Mouse (Mus musculus) midbrain, postnatal 0 days (tissue): ENCODE data around the gene Mtmr12. TPM values are rescaled to one million over a fixed set of nuclear protein-coding genes. Genes with fewer than 3 reads are reported as not detected.
"Not testable (repeated sequence)": the region's sequence is repeated elsewhere in the genome, so short reads cannot be mapped to it uniquely, and the experiment has no call there.

Experiments used
- ATAC-seq: fragments of 200-750 bp; cut with Nextera tagmentation; 2 replicates; pipeline ENCODE4 v1.8.0; 2017; ENCODE audit warnings: moderate number of reproducible peaks, mild to moderate bottlenecking, moderate TSS enrichment, moderate library complexity; ENCODE audit not compliant: low FRiP score
- DNase-seq: peaks from one replicate; pipeline ENCODE4 v3.0.0-alpha.2; 2015; ENCODE audit warnings: low spot score
- H3K27ac ChIP-seq: fragments of 300-500 bp; sonication (generic); 2 replicates; pipeline ENCODE4 v1.5.1; 2014; ENCODE audit warnings: low read depth, mild to moderate bottlenecking, low read length, mixed read lengths
- H3K27me3 ChIP-seq: fragments of 300-500 bp; sonication (generic); 2 replicates; pipeline ENCODE4 v1.6.1; 2014; ENCODE audit warnings: low read length, control low read depth, mixed read lengths; ENCODE audit not compliant: insufficient read depth
- H3K36me3 ChIP-seq: fragments of 300-500 bp; sonication (generic); 2 replicates; pipeline ENCODE4 v1.6.1; 2014; ENCODE audit warnings: low read length, control low read depth, mixed read lengths; ENCODE audit not compliant: insufficient read depth
- H3K4me1 ChIP-seq: fragments of 300-500 bp; sonication (generic); 2 replicates; pipeline ENCODE4 v1.6.1; 2014; ENCODE audit warnings: mild to moderate bottlenecking, control low read depth, antibody characterized with exemption, low read length, mixed read lengths; ENCODE audit not compliant: insufficient read depth
- H3K4me2 ChIP-seq: fragments of 300-500 bp; sonication (generic); 2 replicates; pipeline ENCODE4 v1.6.1; 2014; ENCODE audit warnings: low read depth, mild to moderate bottlenecking, low read length, mixed read lengths; ENCODE audit not compliant: poor library complexity, severe bottlenecking
- H3K4me3 ChIP-seq: fragments of 300-500 bp; sonication (generic); 2 replicates; pipeline ENCODE4 v1.5.1; 2014; ENCODE audit warnings: low read depth, mild to moderate bottlenecking, low read length, moderate library complexity
- H3K9ac ChIP-seq: fragments of 300-500 bp; sonication (generic); replicated peaks from 2 replicates; pipeline ENCODE4 v1.6.1; 2014; ENCODE audit warnings: mild to moderate bottlenecking, low read length, moderate library complexity, mixed read lengths; ENCODE audit not compliant: poor library complexity, severe bottlenecking
- H3K9me3 ChIP-seq: fragments of 300-500 bp; sonication (generic); 2 replicates; pipeline ENCODE4 v1.6.1; 2016; ENCODE audit warnings: low read length, control low read depth
- CTCF ChIP-seq: IDR thresholded peaks from 2 replicates; pipeline ENCODE4 v1.5.1; 2016; ENCODE audit warnings: antibody characterized with exemption, mild to moderate bottlenecking
- WGBS: fragments of 180-500 bp; shearing (Covaris S2); extraction: QIAGEN DNeasy Blood & Tissue Kit; methylation state at CpG from one replicate; pipeline ENCODE4 v1.1.7; 2014; 5-methylcytosine and 5-hydroxymethylcytosine counted together
- polyA plus RNA-seq: library from polyadenylated mRNA; unstranded; fragments of >200 nt; fragmentation: Nextera tagmentation; extraction: Ambion mirVana; gene quantifications from 2 replicates; pipeline ENCODE4 v1.2.1, GENCODE M21; 2015
- total RNA-seq: library from RNA; depleted of rRNA; stranded (reverse); fragments of >200 nt; gene quantifications from 2 replicates; pipeline ENCODE4 v1.2.3, GENCODE M21; 2014

Gene Mtmr12
- total and polyA plus RNA-seq, 2 experiments from 2014 or later = 4.8 to 10.4 TPM

DNA sequence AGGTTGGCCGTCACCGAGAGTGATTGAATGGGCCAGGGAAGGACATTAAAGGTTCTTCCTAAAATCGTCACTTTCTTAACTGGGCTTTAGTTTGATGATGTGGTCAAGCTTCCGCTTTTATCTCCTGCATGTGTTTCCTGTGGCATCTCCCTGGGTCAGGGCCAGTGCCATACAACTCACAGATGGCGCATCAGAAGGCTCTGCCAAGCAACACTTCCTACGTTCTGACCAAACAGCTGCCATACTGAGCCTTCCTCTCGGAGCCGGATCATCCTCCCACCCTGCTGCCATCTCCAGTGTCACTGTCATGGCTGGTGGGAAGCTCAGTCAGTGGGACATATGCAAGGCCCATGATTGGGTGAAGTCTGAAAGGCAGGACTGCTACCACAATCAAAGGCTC, 6.7 kb downstream of the Mtmr12 start:
- no peak overlapping the region for H3K9ac ChIP-seq
- peak; percentile 69 for DNase-seq
- H3K4me2 ChIP-seq = no peak overlapping the region
- H3K4me3 ChIP-seq = no peak overlapping the region
- WGBS = 79% methylated on average over 8 of the region's 8 CpGs
- H3K27ac ChIP-seq = no peak overlapping the region
- no peak for TF ChIP-seq CTCF
- no peaks in the 10 kb centered on the region for H3K36me3 ChIP-seq
- no peaks in the 10 kb centered on the region for H3K9me3 ChIP-seq
- H3K4me1 ChIP-seq = peaks cover 4% of the 10 kb centered on the region
- ATAC-seq = 0 out of 2 replicates have a peak, but pooled peaks have one; percentile 28
- H3K27me3 ChIP-seq = no peaks in the 10 kb centered on the region

DNA sequence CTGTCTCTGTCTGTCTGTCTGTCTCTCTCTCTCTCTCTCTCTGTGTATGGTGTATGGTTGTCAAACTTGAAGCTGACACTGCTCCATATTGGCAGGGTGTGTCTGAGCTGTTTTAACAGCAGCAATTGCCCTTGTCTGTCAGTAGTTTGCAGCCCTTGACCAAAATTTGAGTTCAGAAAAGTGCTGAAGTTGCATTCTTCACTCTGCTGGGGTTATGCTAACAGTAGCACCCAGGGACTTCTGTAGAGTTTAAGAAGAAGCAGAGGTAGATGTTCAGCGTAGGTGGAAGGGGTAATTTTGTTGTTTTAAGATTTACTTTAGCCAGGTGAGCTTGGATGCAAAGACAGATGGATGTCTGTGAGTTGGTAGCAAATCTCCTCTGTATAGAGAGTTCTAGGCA, 7.4 kb downstream of the Mtmr12 start:
- no peaks in the 10 kb centered on the region for H3K36me3 ChIP-seq
- no peaks in the 10 kb centered on the region for H3K27me3 ChIP-seq
- no peak overlapping the region for H3K4me2 ChIP-seq
- no peaks in the 10 kb centered on the region for H3K4me1 ChIP-seq
- no peak for TF ChIP-seq CTCF
- no peak overlapping the region for H3K4me3 ChIP-seq
- no peak overlapping the region for H3K27ac ChIP-seq
- no peak overlapping the region for H3K9ac ChIP-seq
- no peaks in the 10 kb centered on the region for H3K9me3 ChIP-seq
- no peak for DNase-seq
- WGBS = 88% methylated on average over 1 of the region's 1 CpGs
- ATAC-seq = no peak

DNA sequence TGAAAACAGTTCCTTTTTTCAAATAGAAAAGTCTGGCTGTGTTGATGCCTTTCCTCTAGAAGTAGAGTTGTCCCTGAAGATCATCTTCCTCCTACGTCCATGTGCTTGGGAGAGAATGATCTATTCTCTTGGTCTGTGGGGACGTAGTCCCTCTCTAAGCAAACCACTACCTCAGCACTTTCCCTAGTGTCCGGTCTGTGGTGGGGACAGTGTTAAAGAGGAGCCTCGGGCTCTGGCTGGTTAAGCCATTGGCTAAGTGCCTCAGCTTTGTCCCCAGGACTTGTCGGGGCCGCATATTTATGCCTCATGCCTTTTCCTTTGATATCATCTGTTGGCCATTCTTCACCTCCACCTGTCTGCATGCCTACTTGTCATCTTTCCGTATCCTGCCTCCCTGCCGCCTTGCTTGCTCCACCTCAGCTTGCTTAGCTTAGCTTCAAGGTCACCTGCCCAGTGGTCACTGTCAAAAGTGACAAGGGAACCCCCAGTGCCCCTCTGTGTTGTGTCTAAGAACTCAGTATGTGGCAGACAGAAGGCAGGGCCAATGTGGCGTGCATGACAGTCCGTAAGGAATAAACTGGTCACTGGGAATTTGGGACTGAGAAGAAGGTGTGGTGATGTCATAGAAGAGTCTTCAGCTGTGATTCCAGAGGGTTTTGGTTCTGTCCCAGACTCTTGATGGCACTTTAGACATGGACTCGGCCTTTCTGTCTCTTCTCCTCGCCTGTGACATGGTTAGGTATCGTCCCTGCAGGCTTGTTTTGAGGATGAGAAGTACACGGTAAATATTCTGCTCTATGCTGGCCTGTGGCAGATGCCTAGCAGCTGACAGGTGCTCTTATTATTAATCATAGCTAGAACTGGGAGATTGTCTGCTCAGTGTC, 9.9 kb downstream of the Mtmr12 start:
- H3K9me3 ChIP-seq = no peaks in the 10 kb centered on the region
- no peak for TF ChIP-seq CTCF
- H3K4me1 ChIP-seq = no peaks in the 10 kb centered on the region
- no peak overlapping the region for H3K27ac ChIP-seq
- H3K4me3 ChIP-seq = no peak overlapping the region
- ATAC-seq (no peak), DNase-seq (no peak)
- no peaks in the 10 kb centered on the region for H3K27me3 ChIP-seq
- 72% methylated on average over 14 of the region's 14 CpGs for WGBS
- no peaks in the 10 kb centered on the region for H3K36me3 ChIP-seq
- no peak overlapping the region for H3K9ac ChIP-seq
- no peak overlapping the region for H3K4me2 ChIP-seq

DNA sequence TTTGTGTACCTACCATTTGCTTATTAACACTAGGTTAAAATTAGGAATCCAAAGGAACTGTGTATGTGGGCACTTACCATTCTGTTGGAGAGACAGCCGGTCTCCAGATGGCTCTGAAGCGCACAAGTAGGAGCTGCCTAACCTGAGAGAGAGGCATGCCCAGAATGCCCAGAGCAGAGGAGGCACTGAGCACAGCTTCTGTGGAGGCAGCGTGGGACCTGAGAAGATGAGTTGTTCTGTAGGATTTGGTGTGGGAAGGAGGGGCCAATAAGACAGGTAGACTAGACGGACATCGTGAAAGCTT, 10.5 kb downstream of the Mtmr12 start:
- no peak overlapping the region for H3K27ac ChIP-seq
- no peaks in the 10 kb centered on the region for H3K9me3 ChIP-seq
- DNase-seq (no peak), ATAC-seq (no peak)
- no peaks in the 10 kb centered on the region for H3K36me3 ChIP-seq
- no peak for TF ChIP-seq CTCF
- no peak overlapping the region for H3K4me2 ChIP-seq
- 92% methylated on average over 5 of the region's 5 CpGs for WGBS
- H3K4me3 ChIP-seq = no peak overlapping the region
- H3K9ac ChIP-seq = no peak overlapping the region
- H3K4me1 ChIP-seq = no peaks in the 10 kb centered on the region
- no peaks in the 10 kb centered on the region for H3K27me3 ChIP-seq

DNA sequence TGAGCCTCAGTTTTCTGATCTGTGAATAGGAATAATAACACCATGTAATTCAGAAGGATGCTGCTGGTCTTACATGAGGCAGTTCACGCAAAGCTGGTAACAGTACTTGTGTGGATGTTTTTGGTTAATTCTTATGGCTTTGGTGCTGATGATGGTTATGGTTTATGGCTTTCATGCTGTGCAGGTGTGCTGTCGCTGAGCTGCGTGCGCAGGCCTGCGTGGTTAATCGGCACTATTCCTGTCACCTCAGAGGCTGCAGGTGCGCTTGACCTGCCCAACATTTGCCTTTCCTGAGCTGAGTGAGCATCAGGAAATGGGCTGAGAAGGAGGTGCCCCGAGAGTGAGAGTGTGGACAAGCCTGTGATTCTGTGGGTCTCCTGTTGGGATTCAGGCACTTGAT, 11.3 kb downstream of the Mtmr12 start:
- H3K4me1 ChIP-seq = no peaks in the 10 kb centered on the region
- H3K27ac ChIP-seq = no peak overlapping the region
- no peak for DNase-seq
- H3K9me3 ChIP-seq = no peaks in the 10 kb centered on the region
- ATAC-seq = no peak
- H3K36me3 ChIP-seq = no peaks in the 10 kb centered on the region
- 96% methylated on average over 8 of the region's 8 CpGs for WGBS
- no peak overlapping the region for H3K4me2 ChIP-seq
- no peak for TF ChIP-seq CTCF
- H3K27me3 ChIP-seq = no peaks in the 10 kb centered on the region
- no peak overlapping the region for H3K4me3 ChIP-seq
- no peak overlapping the region for H3K9ac ChIP-seq

DNA sequence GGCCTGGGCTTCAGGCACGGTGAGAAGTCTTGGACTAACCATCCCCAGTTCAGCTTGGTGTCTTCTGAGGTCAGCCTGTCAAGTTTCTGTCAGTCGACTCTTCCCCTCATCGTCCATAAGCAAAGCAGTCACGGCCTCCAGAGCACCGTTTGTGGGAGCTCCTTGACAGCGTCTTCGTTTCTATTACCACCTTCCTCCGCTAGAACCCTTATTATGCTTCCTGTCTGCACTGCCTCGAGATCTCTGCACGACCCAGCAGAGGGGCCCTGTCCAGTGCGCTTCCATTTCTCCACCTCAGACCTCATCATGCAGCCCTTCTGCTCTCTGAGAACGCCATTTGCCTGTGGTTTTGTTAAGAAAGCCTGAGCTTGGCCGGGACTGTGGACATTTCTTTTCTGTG, 12.0 kb downstream of the Mtmr12 start:
- DNase-seq (no peak), ATAC-seq (no peak)
- Histone ChIP-seq H3K4me1 (no peaks in the 10 kb centered on the region), H3K9me3 (no peaks in the 10 kb centered on the region), H3K27me3 (no peaks in the 10 kb centered on the region), H3K27ac (no peak overlapping the region), H3K36me3 (no peaks in the 10 kb centered on the region), H3K9ac (no peak overlapping the region), H3K4me3 (no peak overlapping the region), H3K4me2 (no peak overlapping the region)
- TF ChIP-seq CTCF = no peak
- WGBS = 84% methylated on average over 13 of the region's 13 CpGs

DNA sequence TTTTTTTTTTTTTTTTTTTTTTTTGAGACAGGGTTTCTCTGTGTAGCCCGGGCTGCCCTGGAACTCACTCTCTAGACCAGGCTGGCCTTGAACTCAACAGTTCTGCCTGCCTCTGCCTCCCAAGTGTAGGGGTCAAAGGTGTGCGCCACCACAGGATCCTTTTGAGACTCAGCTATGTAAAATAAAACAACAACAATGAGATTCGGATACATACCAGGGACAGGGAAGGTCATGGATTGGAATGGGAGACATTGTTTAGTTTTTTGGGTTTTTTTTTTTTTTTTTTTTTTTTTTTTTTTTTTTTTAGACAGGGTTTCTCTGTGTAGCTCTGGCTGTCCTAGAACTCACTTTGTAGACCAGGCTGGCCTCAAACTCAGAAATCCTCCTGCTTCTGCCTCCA, 12.5 kb downstream of the Mtmr12 start:
- not testable (repeated sequence) for H3K27me3 ChIP-seq, H3K27ac ChIP-seq, H3K4me2 ChIP-seq, H3K9me3 ChIP-seq, DNase-seq, ATAC-seq, H3K4me1 ChIP-seq, H3K9ac ChIP-seq, H3K4me3 ChIP-seq, H3K36me3 ChIP-seq
- WGBS = 91% methylated on average over 3 of the region's 3 CpGs
